Mouse (Mus musculus): ENCODE data around the gene Cltc.

GRCm38 (mm10) chr11:86646885-86647459 lies 110.4 kb downstream of the Cltc start:
- TF ChIP-seq EP300 (IDR thresholded peaks at IDR 0.05; ENCODE audit: insufficient read depth, low read depth, low read length), result no peak
- TF ChIP-seq POLR2A (IDR thresholded peaks at IDR 0.05; ENCODE audit: insufficient read depth, low read length), result no peak
- TF ChIP-seq CTCF (IDR thresholded peaks at IDR 0.05; ENCODE audit: low read depth, low read length), result no peak
